ENCODE assay signal across 10 mouse cellular contexts in the genomic region with DNA sequence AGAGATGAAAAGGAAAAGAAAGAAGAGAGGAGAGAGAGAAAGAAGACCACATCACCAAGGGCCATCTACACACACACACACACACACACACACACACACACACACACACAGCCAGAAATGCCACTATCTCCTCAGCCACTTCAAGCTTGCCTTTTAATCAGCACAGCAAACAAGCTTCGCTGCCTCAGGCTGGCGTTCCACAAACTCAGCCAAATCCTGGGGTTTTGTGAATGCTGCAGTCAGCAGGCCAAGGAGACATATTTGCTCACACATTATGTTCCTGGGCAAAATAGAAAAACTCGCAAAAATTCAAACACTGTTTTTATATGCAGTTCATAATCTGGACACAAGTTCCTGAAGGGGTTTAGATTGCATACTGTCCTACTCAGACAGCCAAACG.
DNase-seq lines count a peak whose midpoint lies in the region; ATAC-seq lines count a peak whose summit lies in the region.
"Had no signal": no experiment of that assay in that cellular context is flagged by ENCODE, and none has a peak within 500 bp of the region (broad histone marks: within the 10 kb centered on the region; RNA-seq: fewer than 3 reads in every experiment).

No protein-coding gene starts in this region.

- peak; percentile 8 to 16 for DNase-seq in heart, adult 18-20 months
- DNase-seq in left cerebral cortex, postnatal 4 days = peak; percentile 66
- DNase-seq in left cerebral cortex, adult 18-20 months (ENCODE audit: low spot score in 2 of 2) = no peak
- DNase-seq in cerebellum, adult 11 months = peak; percentile 62
- DNase-seq in kidney, adult 8-10 months = peak; percentile 26 to 47
- no peak for DNase-seq in MN1 (ENCODE audit: low spot score)
- DNase-seq in thymus, postnatal 10 days (ENCODE audit: low spot score in 2 of 2) = no peak
- DNase-seq: adrenal gland, adult 8-10 months had no signal

- intact Hi-C loops in left cerebral cortex, postnatal 4 days (cut with DNase I) = no loop called here

- H3K9ac ChIP-seq in heart, embryonic 11.5 days (ENCODE audit: low read depth, low read length) = no peak overlapping the region
- H3K9ac ChIP-seq: liver, embryonic 14.5 days had no signal

- H3K9me3 ChIP-seq in heart, embryonic 11.5 days (replicated peaks; ENCODE audit: control insufficient read depth, low read length) = no peaks in the 10 kb centered on the region

- no peak overlapping the region for H3K4me3 ChIP-seq in heart, embryonic 11.5 days (ENCODE audit: low read depth, low read length)

- no peaks in the 10 kb centered on the region for H3K36me3 ChIP-seq in heart, embryonic 11.5 days (ENCODE audit: control insufficient read depth, insufficient read depth, low read length)

- ATAC-seq in heart, embryonic 11.5 days (replicated peaks; ENCODE audit: insufficient number of reproducible peaks, low FRiP score, low TSS enrichment) = no peak

- no peak overlapping the region for H3K27ac ChIP-seq in heart, embryonic 11.5 days (ENCODE audit: low read depth, low read length)
- H3K27ac ChIP-seq: liver, embryonic 14.5 days had no signal

- H3K4me2 ChIP-seq in heart, embryonic 11.5 days = no peak overlapping the region

- H3K4me1 ChIP-seq in heart, embryonic 11.5 days (ENCODE audit: control insufficient read depth, insufficient read depth, low read length) = peaks cover 21% of the 10 kb centered on the region

- H3K27me3 ChIP-seq in heart, embryonic 11.5 days (ENCODE audit: control insufficient read depth, insufficient read depth, low read length) = no peaks in the 10 kb centered on the region

- 40% methylated on average over 4 of the region's 4 CpGs for WGBS in heart, embryonic 11.5 days (ENCODE audit: insufficient replicate concordance)

Comparison
In these comparisons a context has a peak if more than half of its experiments do, and no peak if none do; other contexts are left out.
1. DNase-seq: peak in heart, adult 18-20 months (2 of 2), left cerebral cortex, postnatal 4 days (single experiment), cerebellum, adult 11 months (single experiment) and kidney, adult 8-10 months (2 of 2); none in left cerebral cortex, adult 18-20 months (0 of 2), MN1 (single experiment) and thymus, postnatal 10 days (0 of 2).